Mouse (Mus musculus) urinary bladder, postnatal 25 days (tissue): ENCODE measurements around the gene Tbc1d7.

Source experiments
- DNase-seq: peaks from one replicate; pipeline ENCODE4 v3.0.0; 2022; ENCODE audit warnings: low spot score

Tbc1d7 gene

GRCm38 (mm10) chr13:43193266-43193665, 22.0 kb upstream of the Tbc1d7 start:
- DNase-seq = no peak

GRCm38 (mm10) chr13:43191741-43192192, 20.5 kb upstream of the Tbc1d7 start:
- no peak for DNase-seq

DNA sequence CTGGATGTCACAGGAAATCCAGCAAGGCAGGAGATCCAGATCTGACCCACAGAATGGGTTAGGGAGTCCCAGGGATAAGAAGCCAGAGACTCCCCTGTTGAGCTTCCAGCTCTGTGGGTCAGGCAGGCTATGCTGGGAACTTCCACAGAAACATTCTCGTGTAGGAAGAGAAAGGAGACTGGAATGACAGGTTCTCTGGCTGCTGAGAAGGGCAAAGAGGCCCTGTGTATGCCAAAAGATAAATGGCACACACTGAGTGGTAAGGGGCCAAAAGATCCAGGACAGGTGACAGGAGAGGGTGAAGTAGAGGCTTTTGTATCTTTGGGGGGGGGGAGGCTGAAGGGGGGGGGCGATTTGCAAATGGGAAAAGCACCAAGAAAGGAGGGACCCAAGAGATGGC, 20.0 kb upstream of the Tbc1d7 start:
- DNase-seq = no peak

DNA sequence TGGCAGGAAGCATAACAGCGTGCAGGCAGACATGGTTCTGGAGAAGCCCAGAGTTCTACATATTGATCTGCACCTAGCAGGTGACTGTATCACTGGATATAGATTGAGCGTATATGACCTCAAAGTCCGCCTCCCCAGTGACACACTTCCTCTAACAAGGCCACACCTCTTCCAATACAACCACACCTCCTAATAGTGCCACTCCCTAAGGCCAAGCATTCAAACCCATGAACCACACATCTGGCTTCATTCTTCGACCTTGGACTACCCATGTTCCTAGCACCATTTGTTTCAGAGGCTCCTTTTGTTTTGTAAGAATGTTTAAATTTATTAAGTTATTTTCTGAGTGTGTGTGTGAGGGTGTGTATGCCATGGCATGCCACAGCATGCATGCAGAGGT, 16.4 kb upstream of the Tbc1d7 start:
- no peak for DNase-seq

GRCm38 (mm10) chr13:43183248-43184055, 12.2 kb upstream of the Tbc1d7 start:
- DNase-seq = no peak

DNA sequence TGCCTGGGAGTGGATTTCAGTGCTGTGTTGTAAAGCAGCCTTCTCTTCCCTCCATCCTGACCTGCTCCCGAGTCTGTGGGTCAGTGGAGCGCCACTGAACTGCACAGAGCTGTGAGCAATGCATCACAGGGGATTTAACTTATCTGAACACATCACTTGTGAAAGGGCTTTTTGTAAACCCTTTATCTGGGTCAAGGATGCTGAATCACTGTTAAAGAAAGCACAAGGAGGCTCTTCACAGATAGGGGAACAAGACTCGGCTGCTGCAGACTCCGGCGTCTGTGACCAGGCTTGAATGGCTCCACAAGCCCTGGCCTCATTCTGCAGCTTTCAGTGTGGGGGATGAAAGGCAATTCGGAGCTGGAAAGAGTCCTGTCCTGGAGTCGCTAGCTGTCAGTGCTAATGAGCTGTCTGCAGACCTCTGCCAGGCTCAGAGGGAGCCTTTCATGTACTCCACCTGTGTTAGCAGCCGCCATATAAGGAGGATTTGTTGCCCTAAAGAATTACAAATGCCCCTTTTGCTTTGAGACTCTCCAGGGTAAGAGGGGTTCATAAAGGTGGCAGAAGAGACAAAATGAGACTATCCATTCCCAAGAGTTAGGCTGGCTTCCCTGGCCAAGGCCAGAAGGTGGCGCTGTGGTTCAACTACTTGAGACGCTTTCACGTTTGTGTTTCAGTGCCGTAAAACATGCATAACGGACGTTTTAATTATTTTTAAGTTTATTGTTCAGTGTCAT, 11.3 kb upstream of the Tbc1d7 start:
- peak; percentile 87 for DNase-seq

DNA sequence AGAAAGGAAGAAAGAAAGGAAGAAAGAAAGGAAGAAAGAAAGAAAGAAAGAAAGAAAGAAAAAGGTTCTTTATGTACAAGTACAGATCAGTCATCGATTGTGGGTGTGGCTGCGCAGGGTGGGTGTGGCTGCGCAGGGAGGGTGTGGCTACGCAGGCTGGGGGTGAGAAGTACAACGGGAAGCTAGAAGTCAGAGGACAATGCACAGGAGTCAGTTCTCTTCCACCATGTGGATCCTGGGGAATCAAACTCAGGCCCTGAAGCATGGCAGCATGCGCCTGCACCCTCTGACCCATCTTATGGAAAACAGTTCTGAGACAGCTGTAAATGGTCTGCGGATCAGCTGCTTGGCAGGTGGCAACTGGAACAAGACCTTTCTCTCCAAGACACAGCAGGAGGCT, 9.8 kb upstream of the Tbc1d7 start:
- DNase-seq = no peak

- no peak for DNase-seq
Measured at GRCm38 (mm10) chr13:43177317-43177716, 6.0 kb upstream of the Tbc1d7 start.

DNA sequence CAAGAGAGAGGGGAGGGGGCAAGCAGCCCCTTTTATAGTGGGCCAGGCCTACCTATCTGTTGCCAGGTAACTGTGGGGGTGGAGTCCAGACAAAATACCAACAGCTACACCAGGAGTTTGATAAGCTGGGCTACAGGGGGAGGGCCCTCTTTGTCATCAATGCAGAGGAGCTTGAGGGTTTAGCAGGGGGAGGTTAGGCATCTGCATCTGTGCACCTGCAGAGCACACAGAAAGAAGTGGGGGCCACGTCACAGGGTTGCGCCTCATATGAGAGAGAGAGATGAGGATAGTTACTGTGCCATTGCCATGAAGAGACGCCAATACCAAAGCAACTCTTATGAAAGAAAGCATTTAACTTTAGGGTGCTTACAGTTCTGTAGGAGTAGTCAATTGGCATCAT, 5.4 kb upstream of the Tbc1d7 start:
- no peak for DNase-seq

- DNase-seq = peak; percentile 76
Measured at GRCm38 (mm10) chr13:43173262-43173661, 2.0 kb upstream of the Tbc1d7 start.

DNA sequence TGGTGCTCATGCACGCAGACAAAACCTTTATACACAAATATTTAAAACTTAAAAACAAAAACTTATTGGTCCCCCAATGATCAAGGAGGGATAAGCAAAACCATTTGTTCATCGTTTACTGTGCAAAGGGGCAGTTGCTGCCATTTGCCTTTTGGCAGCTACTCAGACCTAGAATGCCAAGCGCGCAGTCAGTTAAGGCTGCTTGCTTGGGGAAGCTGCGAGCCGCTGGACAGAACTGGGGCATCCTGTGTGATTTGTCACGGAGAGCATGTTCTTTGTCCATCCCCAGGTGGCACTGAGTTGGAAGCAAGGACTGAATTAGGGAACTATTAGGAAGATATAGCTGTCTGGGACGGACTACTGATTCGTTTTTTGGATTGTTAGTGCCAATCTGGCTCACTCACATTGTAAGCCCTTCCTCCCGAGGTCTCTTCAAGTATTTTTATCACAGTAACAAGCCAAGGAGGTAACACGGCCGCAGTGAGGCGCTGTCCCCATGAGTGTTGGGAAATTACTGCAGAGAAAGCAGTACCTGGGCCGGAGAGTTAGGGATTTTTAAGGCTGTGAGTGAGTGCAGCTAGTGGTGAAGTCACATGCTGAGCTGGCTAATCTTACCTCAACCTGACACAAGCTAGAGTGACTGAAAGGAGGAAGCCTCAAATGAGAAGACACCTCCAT, 874 bp upstream of the Tbc1d7 start:
- DNase-seq = no peak

DNA sequence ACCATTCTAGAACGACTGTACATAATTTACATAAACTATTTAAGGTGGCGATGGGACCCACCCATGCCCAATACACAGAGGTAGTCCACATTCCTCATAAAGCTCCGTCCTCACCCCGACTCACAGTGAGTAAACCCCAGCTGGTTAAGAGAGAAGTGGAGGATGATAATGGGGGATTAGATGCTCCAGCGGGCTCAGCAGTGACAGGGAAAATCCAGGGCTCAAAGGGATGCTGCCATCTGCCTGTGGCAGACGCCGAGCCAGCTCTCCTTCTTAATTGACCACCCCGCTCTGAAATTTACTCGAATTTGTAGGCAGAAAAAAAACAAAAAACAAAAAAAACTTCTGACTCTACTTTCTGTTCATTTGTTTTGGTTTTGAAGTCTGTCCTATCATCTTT, 3.6 kb downstream of the Tbc1d7 start:
- DNase-seq = no peak

DNA sequence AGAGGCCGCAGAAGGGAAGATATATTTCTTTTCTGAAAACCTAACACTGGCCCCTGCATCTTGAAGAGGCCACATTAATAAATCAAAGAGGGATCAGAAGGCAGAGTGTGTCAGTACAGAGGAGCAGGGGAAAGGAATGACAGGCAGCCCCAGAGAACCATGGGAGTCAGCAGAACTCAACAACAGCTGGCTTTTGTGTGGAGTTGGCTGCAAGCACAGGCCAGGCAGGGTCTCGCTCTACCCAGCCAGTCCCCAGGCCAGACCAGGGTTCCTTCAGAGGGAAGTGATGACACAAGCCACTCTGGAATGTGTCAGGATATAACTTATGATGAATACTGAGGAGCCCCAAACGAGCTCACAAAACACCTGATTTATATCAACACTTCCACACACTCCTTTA, 11.9 kb downstream of the Tbc1d7 start:
- no peak for DNase-seq

- DNase-seq = no peak
Measured at GRCm38 (mm10) chr13:43158281-43158680, 13.0 kb downstream of the Tbc1d7 start.

- no peak for DNase-seq
Measured at GRCm38 (mm10) chr13:43157370-43157769, 13.9 kb downstream of the Tbc1d7 start.

DNA sequence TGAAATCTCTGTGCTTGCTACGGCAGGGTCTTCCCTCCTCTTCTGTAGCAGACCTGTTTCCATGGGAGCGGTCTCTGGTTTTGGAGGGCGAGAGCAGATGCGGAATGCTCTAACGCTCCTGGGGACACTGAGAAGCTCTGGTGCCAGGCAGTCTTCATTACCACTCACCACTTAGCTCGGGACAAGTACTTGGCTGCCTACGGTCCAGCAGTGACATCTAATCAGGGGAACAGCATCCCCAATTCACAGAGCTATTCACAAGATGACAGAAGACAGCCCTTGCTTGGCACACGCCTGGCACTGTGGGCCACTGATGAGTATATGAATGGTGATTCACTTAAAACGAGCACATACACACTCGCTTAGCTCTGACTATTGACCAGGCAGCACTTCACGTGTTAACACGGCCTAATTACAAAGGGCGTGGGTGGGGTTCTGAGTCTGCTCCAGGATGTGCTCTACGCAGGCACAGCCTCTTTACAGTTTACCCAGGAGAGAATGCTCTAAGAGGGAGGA, 19.2 kb downstream of the Tbc1d7 start:
- DNase-seq = no peak

DNA sequence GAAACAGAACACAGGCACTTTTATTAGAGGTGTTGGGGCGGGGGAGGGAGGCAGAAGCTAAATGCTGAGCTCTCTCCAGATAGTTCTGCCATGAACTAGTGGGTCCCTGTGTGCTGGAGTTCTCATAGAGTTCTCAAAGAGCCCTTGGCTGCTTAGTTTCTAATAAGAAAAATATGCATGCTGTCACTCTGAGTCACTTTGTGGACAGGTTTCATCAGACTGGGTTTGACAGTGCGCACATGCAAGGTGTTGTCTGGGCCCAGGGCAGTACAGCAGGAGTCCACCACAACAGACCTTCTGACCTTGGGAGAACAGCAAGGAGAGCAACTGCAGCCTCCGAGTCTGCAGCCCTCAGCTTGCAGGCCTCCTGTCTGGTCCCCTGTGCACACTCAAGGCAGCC, 21.6 kb downstream of the Tbc1d7 start:
- no peak for DNase-seq

GRCm38 (mm10) chr13:43148692-43149091, 22.6 kb downstream of the Tbc1d7 start:
- no peak for DNase-seq

DNA sequence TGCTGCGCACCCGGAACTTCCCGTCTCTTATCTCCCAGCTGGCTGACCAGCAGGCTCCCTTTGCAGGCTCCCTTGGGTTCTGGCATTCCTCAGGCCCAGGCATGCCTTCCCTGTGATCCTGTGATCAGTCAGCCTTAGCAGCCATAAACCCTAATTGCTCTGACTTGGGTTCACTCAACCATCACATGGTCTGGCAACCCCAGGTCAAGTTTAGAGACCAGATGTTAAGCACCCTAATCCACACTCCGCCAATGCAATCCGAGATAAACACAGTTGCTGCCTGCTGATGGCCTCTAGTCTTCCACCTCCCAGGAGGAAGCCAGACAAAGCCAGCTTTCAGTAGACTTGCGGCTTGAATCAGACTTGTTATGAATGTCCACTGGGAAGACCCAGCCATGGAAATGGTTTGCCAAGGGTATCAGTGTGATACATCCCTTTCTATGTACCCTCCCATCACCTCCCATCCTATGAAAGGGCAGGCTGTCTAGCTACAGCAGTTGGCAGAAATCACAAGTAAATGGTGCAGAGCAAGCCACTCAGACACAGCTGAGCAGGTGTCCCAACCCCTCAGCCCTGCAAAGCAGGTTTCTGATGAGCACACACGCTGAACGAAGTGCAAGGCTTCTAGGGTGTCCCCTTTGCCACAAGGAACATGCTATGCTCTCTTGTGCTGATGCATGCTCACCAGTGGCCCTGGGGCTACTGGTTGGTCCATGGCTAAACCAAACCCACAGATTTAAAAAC, 24.6 kb downstream of the Tbc1d7 start:
- no peak for DNase-seq

GRCm38 (mm10) chr13:43144720-43145418, 26.4 kb downstream of the Tbc1d7 start:
- DNase-seq = no peak

- DNase-seq = no peak
Measured at GRCm38 (mm10) chr13:43134468-43134867, 36.8 kb downstream of the Tbc1d7 start.
